Mouse (Mus musculus): ENCODE measurements around the gene BC049352. TPM values are rescaled to one million over a fixed set of nuclear protein-coding genes. Genes with fewer than 3 reads are reported as not detected.

The BC049352 gene
- polyA plus RNA-seq, 2 experiments: 0.04 to 0.11 TPM

GRCm38 (mm10) chr9:45188570-45189563, 7.1 kb downstream of the BC049352 start:
- DNase-seq (ENCODE audit: low read depth in 3 of 3, low spot score in 3 of 3) (no peak), ATAC-seq (ENCODE audit: insufficient read depth) (no peak)
- Histone ChIP-seq H3K4me1 (replicated peaks; ENCODE audit: control insufficient read depth in 2 of 2, insufficient read depth in 2 of 2, low read length in 1 of 2) (no peaks in the 10 kb centered on the region), H3K27ac (no peak overlapping the region), H3K36me3 (replicated peaks; ENCODE audit: control insufficient read depth, insufficient read depth, low read depth) (no peaks in the 10 kb centered on the region), H3K9me3 (ENCODE audit: control insufficient read depth, low read length) (no peaks in the 10 kb centered on the region), H3K9ac (replicated peaks) (no peak overlapping the region), H3K27me3 (ENCODE audit: control insufficient read depth, insufficient read depth, low read length) (no peaks in the 10 kb centered on the region), H3K4me3 (ENCODE audit: insufficient read depth in 1 of 2, low read depth in 2 of 2, low read length in 2 of 2) (no peak overlapping the region), H3K4me2 (ENCODE audit: low read depth) (no peak overlapping the region)
- TF ChIP-seq EP300 (IDR thresholded peaks at IDR 0.05; ENCODE audit: low read depth): no peak
- 70% methylated on average over 10 of the region's 10 CpGs for WGBS (ENCODE audit: insufficient replicate concordance)

GRCm38 (mm10) chr9:45189661-45190174, 7.9 kb downstream of the BC049352 start:
- DNase-seq (ENCODE audit: low read depth in 3 of 3, low spot score in 3 of 3) (no peak), ATAC-seq (ENCODE audit: insufficient read depth) (no peak)
- Histone ChIP-seq H3K9me3 (ENCODE audit: control insufficient read depth, low read length) (no peaks in the 10 kb centered on the region), H3K27me3 (ENCODE audit: control insufficient read depth, insufficient read depth, low read length) (no peaks in the 10 kb centered on the region), H3K4me2 (ENCODE audit: low read depth) (no peak overlapping the region), H3K9ac (replicated peaks) (no peak overlapping the region), H3K4me1 (replicated peaks; ENCODE audit: control insufficient read depth in 2 of 2, insufficient read depth in 2 of 2, low read length in 1 of 2) (no peaks in the 10 kb centered on the region), H3K36me3 (replicated peaks; ENCODE audit: control insufficient read depth, insufficient read depth, low read depth) (no peaks in the 10 kb centered on the region), H3K4me3 (ENCODE audit: insufficient read depth in 1 of 2, low read depth in 2 of 2, low read length in 2 of 2) (no peak overlapping the region), H3K27ac (no peak overlapping the region)
- TF ChIP-seq EP300 (IDR thresholded peaks at IDR 0.05; ENCODE audit: low read depth): no peak
- TF ChIP-seq CTCF (IDR thresholded peaks at IDR 0.05; ENCODE audit: low read depth): no peak
- 68% methylated on average over 4 of the region's 4 CpGs for WGBS (ENCODE audit: insufficient replicate concordance)

- H3K27me3 ChIP-seq (ENCODE audit: control insufficient read depth, insufficient read depth, low read length): no peaks in the 10 kb centered on the region
- no peak for ATAC-seq (ENCODE audit: insufficient read depth)
- H3K4me2 ChIP-seq (ENCODE audit: low read depth): no peak overlapping the region
- no peak for TF ChIP-seq EP300 (IDR thresholded peaks at IDR 0.05; ENCODE audit: low read depth)
- no peak for TF ChIP-seq CTCF (IDR thresholded peaks at IDR 0.05; ENCODE audit: low read depth)
- no peaks in the 10 kb centered on the region for H3K4me1 ChIP-seq (replicated peaks; ENCODE audit: control insufficient read depth in 2 of 2, insufficient read depth in 2 of 2, low read length in 1 of 2)
- no peak overlapping the region for H3K27ac ChIP-seq
- no peak overlapping the region for H3K9ac ChIP-seq (replicated peaks)
- WGBS (ENCODE audit: insufficient replicate concordance): 53% methylated on average over 4 of the region's 4 CpGs
- no peaks in the 10 kb centered on the region for H3K36me3 ChIP-seq (replicated peaks; ENCODE audit: control insufficient read depth, insufficient read depth, low read depth)
- H3K9me3 ChIP-seq (ENCODE audit: control insufficient read depth, low read length): no peaks in the 10 kb centered on the region
- H3K4me3 ChIP-seq (ENCODE audit: insufficient read depth in 1 of 2, low read depth in 2 of 2, low read length in 2 of 2): no peak overlapping the region
- DNase-seq (ENCODE audit: low read depth in 3 of 3, low spot score in 3 of 3): no peak
These were observed 13.7 kb downstream of the BC049352 start for GRCm38 (mm10) chr9:45195468-45195867.

- H3K4me2 ChIP-seq (ENCODE audit: low read depth): no peak overlapping the region
These were observed 14.5 kb downstream of the BC049352 start for GRCm38 (mm10) chr9:45196125-45196830.

GRCm38 (mm10) chr9:45197549-45197948, 15.7 kb downstream of the BC049352 start:
- H3K9me3 ChIP-seq (ENCODE audit: control insufficient read depth, low read length): no peaks in the 10 kb centered on the region
- no peak overlapping the region for H3K4me3 ChIP-seq (ENCODE audit: insufficient read depth in 1 of 2, low read depth in 2 of 2, low read length in 2 of 2)
- no peak for TF ChIP-seq CTCF (IDR thresholded peaks at IDR 0.05; ENCODE audit: low read depth)
- no peak for TF ChIP-seq EP300 (IDR thresholded peaks at IDR 0.05; ENCODE audit: low read depth)
- H3K9ac ChIP-seq (replicated peaks): no peak overlapping the region
- no peak overlapping the region for H3K4me2 ChIP-seq (ENCODE audit: low read depth)
- H3K36me3 ChIP-seq (replicated peaks; ENCODE audit: control insufficient read depth, insufficient read depth, low read depth): no peaks in the 10 kb centered on the region
- H3K4me1 ChIP-seq (replicated peaks; ENCODE audit: control insufficient read depth in 2 of 2, insufficient read depth in 2 of 2, low read length in 1 of 2): peaks cover 0 to 8% of the 10 kb centered on the region in 2 experiments; a peak in 2 of 4 replicates
- ATAC-seq (ENCODE audit: insufficient read depth) (no peak), DNase-seq (ENCODE audit: low read depth in 3 of 3, low spot score in 3 of 3) (no peak)
- no peak overlapping the region for H3K27ac ChIP-seq
- 56% methylated on average over 5 of the region's 5 CpGs for WGBS (ENCODE audit: insufficient replicate concordance)
- H3K27me3 ChIP-seq (ENCODE audit: control insufficient read depth, insufficient read depth, low read length): no peaks in the 10 kb centered on the region

More at GRCm38 (mm10) chr9:45196125-45196830, 14.5 kb downstream of the BC049352 start:
- DNase-seq (ENCODE audit: low read depth in 3 of 3, low spot score in 3 of 3) (no peak), ATAC-seq (ENCODE audit: insufficient read depth) (no peak)
- no peak overlapping the region for H3K4me3 ChIP-seq (ENCODE audit: insufficient read depth in 1 of 2, low read depth in 2 of 2, low read length in 2 of 2)
- H3K9me3 ChIP-seq (ENCODE audit: control insufficient read depth, low read length): no peaks in the 10 kb centered on the region
- H3K36me3 ChIP-seq (replicated peaks; ENCODE audit: control insufficient read depth, insufficient read depth, low read depth): no peaks in the 10 kb centered on the region
- no peaks in the 10 kb centered on the region for H3K4me1 ChIP-seq (replicated peaks; ENCODE audit: control insufficient read depth in 2 of 2, insufficient read depth in 2 of 2, low read length in 1 of 2)
- TF ChIP-seq EP300 (IDR thresholded peaks at IDR 0.05; ENCODE audit: low read depth) (no peak), CTCF (IDR thresholded peaks at IDR 0.05; ENCODE audit: low read depth) (no peak)
- H3K27me3 ChIP-seq (ENCODE audit: control insufficient read depth, insufficient read depth, low read length): no peaks in the 10 kb centered on the region
- H3K27ac ChIP-seq: no peak overlapping the region
- H3K9ac ChIP-seq (replicated peaks): no peak overlapping the region
- 45% methylated on average over 8 of the region's 8 CpGs for WGBS (ENCODE audit: insufficient replicate concordance)
